Mouse (Mus musculus) heart, adult 2 months (tissue): ENCODE measurements around the gene Xiap. TPM values are rescaled to one million over a fixed set of nuclear protein-coding genes. Genes with fewer than 3 reads are reported as not detected.

Source experiments
- DNase-seq, 2 experiments: peaks; one replicate each; pipeline ENCODE4 v3.0.0; 2021
- H3K27ac ChIP-seq: fragments of 200-600 bp; 2 replicates; pipeline ENCODE4 v1.8.1; 2022
- H3K27me3 ChIP-seq: fragments of 200-500 bp; 2 replicates; pipeline ENCODE4 v1.6.1; 2012; ENCODE audit warnings: mild to moderate bottlenecking, low read length, inconsistent platforms, mixed read lengths; ENCODE audit not compliant: control insufficient read depth, insufficient read depth
- H3K36me3 ChIP-seq: fragments of 200-500 bp; 2 replicates; pipeline ENCODE4 v1.6.1; 2012; ENCODE audit warnings: low read length, inconsistent platforms; ENCODE audit not compliant: control insufficient read depth, insufficient read depth
- H3K4me1 ChIP-seq: fragments of 200-500 bp; 2 replicates; pipeline ENCODE4 v1.6.1; 2011; ENCODE audit warnings: low read length; ENCODE audit not compliant: control insufficient read depth, insufficient read depth
- H3K4me3 ChIP-seq: fragments of 200-600 bp; 2 replicates; pipeline ENCODE4 v1.8.1; 2022
- H3K79me2 ChIP-seq: fragments of 200-500 bp; replicated peaks from 2 replicates; pipeline ENCODE4 v1.6.1; 2012; ENCODE audit warnings: mild to moderate bottlenecking, inconsistent platforms, low read length, moderate library complexity, mixed read lengths; ENCODE audit not compliant: control insufficient read depth, insufficient read depth
- H3K9ac ChIP-seq: fragments of 200-500 bp; 2 replicates; pipeline ENCODE4 v1.6.1; 2012; ENCODE audit warnings: low read depth, mild to moderate bottlenecking, control low read depth, inconsistent platforms, low read length, mixed read lengths
- CTCF ChIP-seq: fragments of 200-600 bp; IDR thresholded peaks from 2 replicates; pipeline ENCODE4 v1.8.1; 2022; ENCODE audit warnings: antibody characterized with exemption, mild to moderate bottlenecking, moderate library complexity
- EP300 ChIP-seq: fragments of 200-500 bp; IDR thresholded peaks from 2 replicates; pipeline ENCODE4 v1.6.1; 2011; ENCODE audit warnings: low read depth, low read length, control low read depth; ENCODE audit not compliant: insufficient read depth
- POLR2A ChIP-seq: fragments of 200-500 bp; IDR thresholded peaks from 2 replicates; pipeline ENCODE4 v1.6.1; 2011; ENCODE audit warnings: mild to moderate bottlenecking, low read depth, low read length, control low read depth; ENCODE audit not compliant: insufficient read depth
- WGBS: fragments of 180-500 bp; shearing (Covaris S2); methylation state at CpG from one replicate; pipeline ENCODE4 v1.1.7; 2018; 5-methylcytosine and 5-hydroxymethylcytosine counted together
- intact Hi-C: fragments of 180-260 bp; cut with DNase I; formaldehyde crosslinking; loops from one replicate; pipeline ENCODE4 v1.15.1; 2025
- polyA plus RNA-seq: library from polyadenylated mRNA; depleted of rRNA; stranded (reverse); fragments of >200 nt; gene quantifications from 2 replicates; pipeline ENCODE4 v1.2.3, GENCODE M21; 2012
- total RNA-seq, 2 experiments: library from RNA; stranded (reverse); gene quantifications; 2 replicates each; pipeline ENCODE4 v1.2.3; 2021

Xiap gene
- total and polyA plus RNA-seq, 3 experiments = 6.3 to 29.3 (median 25.8) TPM

- Histone ChIP-seq H3K4me1 (no peaks in the 10 kb centered on the region), H3K36me3 (no peaks in the 10 kb centered on the region), H3K27ac (no peak overlapping the region), H3K4me3 (no peak overlapping the region), H3K9ac (no peak overlapping the region), H3K79me2 (no peaks in the 10 kb centered on the region), H3K27me3 (no peaks in the 10 kb centered on the region)
- WGBS = 72% methylated on average over 5 of the region's 5 CpGs
- no peak for DNase-seq
- intact Hi-C loops = no loop called here
- TF ChIP-seq EP300 (no peak), POLR2A (no peak), CTCF (no peak)
Observed at GRCm38 (mm10) chrX:42124963-42125697, 65.7 kb downstream of the Xiap start.

GRCm38 (mm10) chrX:42139882-42140281, 80.4 kb downstream of the Xiap start:
- H3K4me3 ChIP-seq = no peak overlapping the region
- H3K27me3 ChIP-seq = no peaks in the 10 kb centered on the region
- H3K9ac ChIP-seq = no peak overlapping the region
- 31% methylated on average over 9 of the region's 9 CpGs for WGBS
- H3K4me1 ChIP-seq = no peaks in the 10 kb centered on the region; the same call in 1 of the 2 replicates
- no peak for TF ChIP-seq EP300
- DNase-seq = no peak
- intact Hi-C loops = loop anchor here (5.0 kb wide), 1 partner anchor 38 kb away; no protein-coding TSS in a partner anchor
- H3K36me3 ChIP-seq = no peaks in the 10 kb centered on the region
- no peak overlapping the region for H3K27ac ChIP-seq
- no peaks in the 10 kb centered on the region for H3K79me2 ChIP-seq

- Histone ChIP-seq H3K4me1 (no peaks in the 10 kb centered on the region; the same call in 1 of the 2 replicates), H3K27ac (no peak overlapping the region), H3K36me3 (no peaks in the 10 kb centered on the region; the same call in 1 of the 2 replicates), H3K27me3 (no peaks in the 10 kb centered on the region), H3K4me3 (no peak overlapping the region), H3K79me2 (no peaks in the 10 kb centered on the region), H3K9ac (no peak overlapping the region)
- 81% methylated on average over 3 of the region's 3 CpGs for WGBS
- no peak for DNase-seq
- TF ChIP-seq POLR2A (no peak), CTCF (no peak), EP300 (no peak)
- intact Hi-C loops = no loop called here
Observed at GRCm38 (mm10) chrX:42142620-42143019, 83.1 kb downstream of the Xiap start.

- H3K27ac ChIP-seq = no peak overlapping the region
- intact Hi-C loops = no loop called here
- H3K4me3 ChIP-seq = no peak overlapping the region
- H3K4me1 ChIP-seq = no peaks in the 10 kb centered on the region; the same call in 1 of the 2 replicates
- no peaks in the 10 kb centered on the region for H3K27me3 ChIP-seq
- no peak for DNase-seq
- H3K79me2 ChIP-seq = no peaks in the 10 kb centered on the region
- H3K9ac ChIP-seq = no peak overlapping the region
- WGBS = 59% methylated on average over 4 of the region's 4 CpGs
- TF ChIP-seq POLR2A (no peak), CTCF (no peak), EP300 (no peak)
- H3K36me3 ChIP-seq = no peaks in the 10 kb centered on the region; the same call in 1 of the 2 replicates
Observed at GRCm38 (mm10) chrX:42143991-42144390, 84.5 kb downstream of the Xiap start.

GRCm38 (mm10) chrX:42148016-42148451, 88.6 kb downstream of the Xiap start:
- Histone ChIP-seq H3K27ac (peak overlapping the region; percentile 95), H3K9ac (no peak overlapping the region), H3K36me3 (no peaks in the 10 kb centered on the region; the same call in 1 of the 2 replicates), H3K79me2 (no peaks in the 10 kb centered on the region), H3K4me1 (no peaks in the 10 kb centered on the region), H3K4me3 (peak overlapping the region; percentile 52; the same call in 1 of the 2 replicates), H3K27me3 (no peaks in the 10 kb centered on the region)
- 31% methylated on average over 5 of the region's 5 CpGs for WGBS
- peak; percentile 33 to 50 for DNase-seq
- intact Hi-C loops = loop anchor here (1.0 to 5.0 kb wide), 2 partner anchors 36 to 115 kb away; no protein-coding TSS in a partner anchor
- TF ChIP-seq POLR2A = no peak
- TF ChIP-seq CTCF = no peak
- TF ChIP-seq EP300 = no peak

- Histone ChIP-seq H3K9ac (peak within 1 kb of the TSS; percentile 100), H3K27me3 (no peaks in the 10 kb centered on the region), H3K27ac (peak within 1 kb of the TSS; percentile 99), H3K79me2 (no peaks in the 10 kb centered on the region), H3K36me3 (no peaks in the 10 kb centered on the region; the same call in 1 of the 2 replicates), H3K4me1 (no peaks in the 10 kb centered on the region; the same call in 1 of the 2 replicates), H3K4me3 (peak within 1 kb of the TSS; percentile 63)
- 11% methylated on average over 60 of the region's 76 CpGs for WGBS
- peak; percentile 91 to 94 for DNase-seq
- intact Hi-C loops = loop anchor here (1.0 to 5.0 kb wide), 2 partner anchors 37 to 116 kb away; no protein-coding TSS in a partner anchor
- TF ChIP-seq CTCF (peak; percentile 72), POLR2A (peak; percentile 44; the same call in 1 of the 2 replicates), EP300 (no peak)
Observed at GRCm38 (mm10) chrX:42148788-42149556, 89.5 kb downstream of the Xiap start, which contains the start of gene Stag2. Gene Stag2 (plus strand): TSS chrX:42149317.
